Mouse (Mus musculus) right cerebral cortex, postnatal 14 days (tissue): Measurements from ENCODE around the gene Mbtd1.

Source experiments
- DNase-seq: peaks from one replicate; pipeline ENCODE4 v3.0.0; 2022

The Mbtd1 gene

GRCm38 (mm10) chr11:93988328-93989062 is 102.8 kb downstream of the Mbtd1 start:
- no peak for DNase-seq

GRCm38 (mm10) chr11:93994531-93994930 is 108.9 kb downstream of the Mbtd1 start:
- DNase-seq: no peak

- peak; percentile 67 for DNase-seq
These were observed 109.6 kb downstream of the Mbtd1 start for GRCm38 (mm10) chr11:93995111-93995719.

- peak; percentile 90 for DNase-seq
These were observed 110.2 kb downstream of the Mbtd1 start, which contains the start of gene Spag9 for GRCm38 (mm10) chr11:93995720-93996305. TSS of gene Spag9 (plus strand) at chr11:93996091.
